Mouse (Mus musculus) embryonic facial prominence, embryonic 13.5 days (tissue): ENCODE measurements around the gene Zfp710. TPM values are rescaled to one million over a fixed set of nuclear protein-coding genes. Genes with fewer than 3 reads are reported as not detected.
"Not testable (repeated sequence)": the region's sequence is repeated elsewhere in the genome, so short reads cannot be mapped to it uniquely, and the experiment has no call there.

Source experiments
- ATAC-seq: fragments of 200-750 bp; cut with Nextera tagmentation; 2 replicates; pipeline ENCODE4 v1.8.0; 2017; ENCODE audit warnings: low read depth; ENCODE audit not compliant: insufficient number of reproducible peaks, insufficient read depth, low FRiP score, low TSS enrichment
- H3K27ac ChIP-seq: fragments of 300-500 bp; sonication (generic); 2 replicates; pipeline ENCODE4 v1.5.1; 2015; ENCODE audit warnings: moderate library complexity, mild to moderate bottlenecking, inconsistent platforms
- H3K27me3 ChIP-seq: fragments of 300-500 bp; sonication (generic); 2 replicates; pipeline ENCODE4 v1.6.1; 2015; ENCODE audit warnings: mild to moderate bottlenecking, inconsistent platforms
- H3K36me3 ChIP-seq: fragments of 300-500 bp; sonication (generic); 2 replicates; pipeline ENCODE4 v1.6.1; 2015; ENCODE audit warnings: mild to moderate bottlenecking, inconsistent platforms
- H3K4me1 ChIP-seq: fragments of 300-500 bp; sonication (generic); 2 replicates; pipeline ENCODE4 v1.6.1; 2015; ENCODE audit warnings: inconsistent platforms
- H3K4me2 ChIP-seq: fragments of 300-500 bp; sonication (generic); 2 replicates; pipeline ENCODE4 v1.6.1; 2015; ENCODE audit warnings: moderate library complexity, mild to moderate bottlenecking, inconsistent platforms
- H3K4me3 ChIP-seq: fragments of 300-500 bp; sonication (generic); 2 replicates; pipeline ENCODE4 v1.5.1; 2015; ENCODE audit warnings: mild to moderate bottlenecking, inconsistent platforms
- H3K9ac ChIP-seq: fragments of 300-500 bp; sonication (generic); 2 replicates; pipeline ENCODE4 v1.6.1; 2015; ENCODE audit warnings: mild to moderate bottlenecking, inconsistent platforms
- H3K9me3 ChIP-seq: fragments of 300-500 bp; sonication (generic); 2 replicates; pipeline ENCODE4 v1.6.1; 2016; ENCODE audit warnings: inconsistent platforms
- WGBS: fragments of 180-500 bp; shearing (Covaris S2); methylation state at CpG from one replicate; pipeline ENCODE4 v1.1.7; 2015; ENCODE audit warnings: mixed read lengths; 5-methylcytosine and 5-hydroxymethylcytosine counted together
- polyA plus RNA-seq: library from polyadenylated mRNA; unstranded; fragments of >200 nt; fragmentation: Nextera tagmentation; extraction: Ambion mirVana; gene quantifications from 2 replicates; pipeline ENCODE4 v1.2.1, GENCODE M21; 2015

Zfp710 gene
- polyA plus RNA-seq, 1 experiment from 2014 or later, result 21.9 TPM

GRCm38 (mm10) chr7:80049746-80050145, 25.1 kb downstream of the Zfp710 start:
- H3K9ac ChIP-seq, result no peak overlapping the region
- no peak overlapping the region for H3K4me2 ChIP-seq
- H3K36me3 ChIP-seq, result peaks cover 4% of the 10 kb centered on the region; the same call in 1 of the 2 replicates
- H3K27ac ChIP-seq, result no peak overlapping the region
- no peaks in the 10 kb centered on the region for H3K27me3 ChIP-seq
- no peak overlapping the region for H3K4me3 ChIP-seq
- no peaks in the 10 kb centered on the region for H3K9me3 ChIP-seq
- WGBS, result 82% methylated on average over 2 of the region's 2 CpGs
- H3K4me1 ChIP-seq, result peaks cover 41% of the 10 kb centered on the region
- no peak for ATAC-seq

- peaks cover 41% of the 10 kb centered on the region for H3K4me1 ChIP-seq
- not testable (repeated sequence) for H3K27ac ChIP-seq, ATAC-seq, H3K36me3 ChIP-seq, H3K9me3 ChIP-seq, H3K4me2 ChIP-seq, H3K4me3 ChIP-seq, H3K9ac ChIP-seq, H3K27me3 ChIP-seq
- WGBS, result 95% methylated on average over 1 of the region's 1 CpGs
Observed at GRCm38 (mm10) chr7:80050382-80050781, 25.8 kb downstream of the Zfp710 start.

GRCm38 (mm10) chr7:80051835-80052234, 27.2 kb downstream of the Zfp710 start:
- WGBS, result 53% methylated on average over 6 of the region's 6 CpGs

GRCm38 (mm10) chr7:80052261-80052660, 27.6 kb downstream of the Zfp710 start:
- H3K9ac ChIP-seq, result 0 out of 2 replicates have a peak overlapping the region, but pooled peaks have one; percentile 36
- H3K9me3 ChIP-seq, result no peaks in the 10 kb centered on the region
- 56% methylated on average over 11 of the region's 11 CpGs for WGBS
- H3K4me2 ChIP-seq, result no peak overlapping the region
- H3K36me3 ChIP-seq, result peaks cover 4% of the 10 kb centered on the region; the same call in 1 of the 2 replicates
- H3K4me3 ChIP-seq, result no peak overlapping the region
- H3K27ac ChIP-seq, result 0 out of 2 replicates have a peak overlapping the region, but pooled peaks have one; percentile 12
- no peak for ATAC-seq
- H3K4me1 ChIP-seq, result peaks cover 50% of the 10 kb centered on the region
- H3K27me3 ChIP-seq, result no peaks in the 10 kb centered on the region

More at GRCm38 (mm10) chr7:80051835-80052234, 27.2 kb downstream of the Zfp710 start:
- Histone ChIP-seq H3K4me3 (no peak overlapping the region), H3K4me1 (peaks cover 50% of the 10 kb centered on the region), H3K9me3 (no peaks in the 10 kb centered on the region), H3K27me3 (no peaks in the 10 kb centered on the region), H3K36me3 (peaks cover 4% of the 10 kb centered on the region; the same call in 1 of the 2 replicates), H3K27ac (0 out of 2 replicates have a peak overlapping the region, but pooled peaks have one; percentile 12), H3K4me2 (no peak overlapping the region), H3K9ac (no peak overlapping the region)
- no peak for ATAC-seq

DNA sequence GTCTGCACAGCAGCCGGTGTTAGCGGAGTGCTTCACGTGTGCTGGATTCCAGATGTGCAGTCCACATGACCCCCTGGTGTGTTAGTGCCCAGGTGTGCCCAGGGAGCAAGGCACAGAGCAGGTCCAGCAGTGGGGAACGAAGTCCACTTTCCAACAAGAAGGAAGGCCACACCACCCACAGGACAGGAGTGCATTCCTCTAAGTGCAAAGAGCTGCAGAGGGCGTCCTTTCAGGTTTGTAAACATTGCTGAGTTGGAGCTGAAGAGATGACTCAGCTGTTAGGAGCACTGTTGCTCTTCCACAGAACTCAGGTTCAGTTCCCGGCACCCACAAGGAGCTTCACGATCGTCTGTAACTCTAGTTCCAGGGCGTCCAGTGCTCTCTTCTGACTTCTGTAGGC, 28.5 kb downstream of the Zfp710 start:
- no peak overlapping the region for H3K4me2 ChIP-seq
- H3K36me3 ChIP-seq, result peaks cover 9% of the 10 kb centered on the region; the same call in 1 of the 2 replicates
- H3K9ac ChIP-seq, result no peak overlapping the region
- WGBS, result 87% methylated on average over 9 of the region's 9 CpGs
- no peak overlapping the region for H3K4me3 ChIP-seq
- ATAC-seq, result no peak
- no peaks in the 10 kb centered on the region for H3K27me3 ChIP-seq
- H3K4me1 ChIP-seq, result peaks cover 50% of the 10 kb centered on the region
- H3K9me3 ChIP-seq, result no peaks in the 10 kb centered on the region
- H3K27ac ChIP-seq, result no peak overlapping the region

DNA sequence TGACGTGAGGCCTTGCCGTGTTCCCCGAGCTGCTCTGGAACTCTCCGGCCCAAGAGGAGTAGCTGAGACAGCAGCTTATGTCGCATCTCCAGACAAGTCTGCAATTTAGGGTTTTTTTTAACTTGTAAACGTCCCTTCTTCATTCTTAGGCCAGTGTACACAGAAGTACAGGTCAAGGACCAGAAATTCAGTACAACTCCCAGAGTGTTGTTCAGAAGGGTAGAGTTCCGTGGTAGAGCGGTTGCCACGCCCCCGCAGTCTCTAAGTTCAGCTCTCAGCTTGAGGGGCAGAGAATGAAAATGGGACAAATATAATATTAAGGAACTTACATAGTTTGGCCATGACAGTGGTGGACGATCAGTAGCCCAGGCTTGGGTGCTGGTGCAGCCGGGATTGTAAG, 31.2 kb downstream of the Zfp710 start:
- H3K4me3 ChIP-seq, result no peak overlapping the region
- WGBS, result 84% methylated on average over 12 of the region's 12 CpGs
- H3K27me3 ChIP-seq, result no peaks in the 10 kb centered on the region
- H3K27ac ChIP-seq, result no peak overlapping the region
- H3K36me3 ChIP-seq, result peaks cover 9% of the 10 kb centered on the region; the same call in 1 of the 2 replicates
- ATAC-seq, result no peak
- H3K9ac ChIP-seq, result no peak overlapping the region
- no peak overlapping the region for H3K4me2 ChIP-seq
- no peaks in the 10 kb centered on the region for H3K9me3 ChIP-seq
- H3K4me1 ChIP-seq, result peaks cover 55% of the 10 kb centered on the region

DNA sequence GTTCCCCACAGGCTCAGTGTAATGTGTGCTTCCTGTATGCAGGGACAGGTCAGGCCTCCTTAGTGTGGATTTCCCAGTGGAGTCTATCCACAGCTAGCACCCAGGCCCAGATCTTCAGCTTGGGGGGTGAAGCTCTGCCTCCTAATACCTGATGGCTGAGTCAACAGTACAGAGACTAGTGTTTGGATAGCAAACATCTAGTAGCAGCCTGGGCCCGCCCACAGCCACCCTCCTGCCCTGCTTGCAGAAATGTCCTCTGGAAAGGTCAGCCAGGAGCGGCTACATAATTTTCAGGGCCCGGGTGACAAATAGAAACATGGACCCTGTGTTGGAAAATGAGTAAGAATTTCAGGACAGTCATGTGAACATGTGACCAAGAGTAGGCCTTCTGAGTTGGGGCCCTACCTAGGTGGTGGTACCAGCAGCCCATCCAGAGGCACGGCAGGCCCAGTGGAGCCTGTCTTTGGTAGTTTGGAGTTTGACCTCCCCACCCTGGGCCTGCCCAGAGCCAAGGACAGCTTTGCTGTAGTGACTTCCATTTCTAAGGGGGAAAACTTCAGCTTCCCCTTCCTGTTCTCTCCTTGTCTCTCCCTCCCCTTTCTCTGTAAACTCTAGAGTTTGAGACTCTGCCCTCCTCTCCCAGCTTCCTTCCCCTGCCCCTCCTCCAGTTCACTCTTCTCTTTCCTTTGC, 32.5 kb downstream of the Zfp710 start:
- no peak for ATAC-seq
- Histone ChIP-seq H3K4me2 (no peak overlapping the region), H3K27ac (peak overlapping the region; percentile 48; the same call in 1 of the 2 replicates), H3K9me3 (no peaks in the 10 kb centered on the region), H3K9ac (no peak overlapping the region), H3K4me1 (peaks cover 46% of the 10 kb centered on the region), H3K4me3 (no peak overlapping the region), H3K27me3 (no peaks in the 10 kb centered on the region), H3K36me3 (peaks cover 9% of the 10 kb centered on the region; the same call in 1 of the 2 replicates)
- 80% methylated on average over 4 of the region's 4 CpGs for WGBS

GRCm38 (mm10) chr7:80057781-80058180, 33.2 kb downstream of the Zfp710 start:
- no peaks in the 10 kb centered on the region for H3K27me3 ChIP-seq
- ATAC-seq, result no peak
- no peak overlapping the region for H3K9ac ChIP-seq
- WGBS, result 60% methylated on average over 14 of the region's 14 CpGs
- H3K4me3 ChIP-seq, result no peak overlapping the region
- H3K36me3 ChIP-seq, result peaks cover 9% of the 10 kb centered on the region; the same call in 1 of the 2 replicates
- H3K4me2 ChIP-seq, result no peak overlapping the region
- H3K9me3 ChIP-seq, result no peaks in the 10 kb centered on the region
- peaks cover 41% of the 10 kb centered on the region for H3K4me1 ChIP-seq
- H3K27ac ChIP-seq, result peak overlapping the region; percentile 48; the same call in 1 of the 2 replicates

GRCm38 (mm10) chr7:80058405-80059063, 33.9 kb downstream of the Zfp710 start:
- no peak for ATAC-seq
- H3K27ac ChIP-seq, result peak overlapping the region; percentile 48; the same call in 1 of the 2 replicates
- peaks cover 43% of the 10 kb centered on the region for H3K4me1 ChIP-seq

DNA sequence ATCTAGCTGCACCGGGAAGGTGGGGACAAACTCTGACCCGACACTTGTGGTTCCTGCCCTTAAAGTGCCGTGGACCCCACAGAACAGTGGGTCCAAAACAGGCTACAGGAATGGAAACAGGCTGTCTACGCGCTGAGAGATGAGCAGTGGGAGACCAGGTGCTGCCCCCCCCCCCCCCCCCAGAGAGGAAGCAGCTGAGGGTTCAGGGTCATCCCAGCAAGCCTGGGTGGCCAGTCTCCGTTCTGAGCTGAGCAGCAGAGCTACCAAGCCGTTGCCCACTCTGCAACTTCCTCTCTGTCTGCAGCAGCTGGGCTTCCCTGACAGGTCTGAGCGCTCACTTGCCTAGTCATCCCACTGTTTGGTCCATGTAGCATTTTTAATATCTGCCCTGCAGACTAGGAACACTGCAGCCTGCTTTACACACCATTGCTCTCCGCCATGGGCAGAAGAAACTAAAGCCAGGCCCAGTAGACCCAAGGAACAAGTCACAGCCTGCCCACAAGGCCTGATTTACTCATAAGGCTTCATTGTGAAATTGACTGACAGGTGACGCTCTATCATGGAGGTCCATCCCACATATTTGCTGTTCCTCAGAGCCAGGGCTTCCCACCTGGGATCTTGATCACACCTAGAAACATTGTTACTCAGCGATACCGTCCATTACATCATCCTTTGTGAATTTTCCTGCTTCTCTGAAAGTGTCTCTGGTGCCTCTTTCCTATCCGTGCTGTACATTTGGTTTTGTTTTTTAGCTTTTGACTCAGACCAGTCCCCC, 34.6 kb downstream of the Zfp710 start:
- 65% methylated on average over 13 of the region's 13 CpGs for WGBS
- ATAC-seq, result no peak

More at GRCm38 (mm10) chr7:80058405-80059063, 33.9 kb downstream of the Zfp710 start:
- Histone ChIP-seq H3K9ac (no peak overlapping the region), H3K27me3 (no peaks in the 10 kb centered on the region), H3K9me3 (no peaks in the 10 kb centered on the region), H3K36me3 (0 out of 2 replicates have a peak, but pooled peaks cover 9% of the 10 kb centered on the region), H3K4me3 (no peak overlapping the region), H3K4me2 (no peak overlapping the region)
- 68% methylated on average over 4 of the region's 4 CpGs for WGBS

More for the DNA sequence above, 34.6 kb downstream of the Zfp710 start:
- H3K9ac ChIP-seq, result no peak overlapping the region
- 0 out of 2 replicates have a peak overlapping the region, but pooled peaks have one; percentile 44 for H3K27ac ChIP-seq
- no peaks in the 10 kb centered on the region for H3K27me3 ChIP-seq
- H3K4me1 ChIP-seq, result peaks cover 48% of the 10 kb centered on the region
- H3K9me3 ChIP-seq, result no peaks in the 10 kb centered on the region
- H3K36me3 ChIP-seq, result 0 out of 2 replicates have a peak, but pooled peaks cover 7% of the 10 kb centered on the region
- H3K4me3 ChIP-seq, result no peak overlapping the region
- no peak overlapping the region for H3K4me2 ChIP-seq
